Comparison of ENCODE assay signal across 21 mouse cellular contexts in genomic region chr15:99536889-99537862, GRCm38 (mm10). TPM values are rescaled to one million over a fixed set of nuclear protein-coding genes. Genes with fewer than 3 reads are reported as not detected.
A peak's percentile ranks its signal among the peaks of the same experiment; 100 is the strongest.
DNase-seq lines count a peak whose midpoint lies in the region; ATAC-seq and TF ChIP-seq lines count a peak whose summit lies in the region.
"Had no signal": no experiment of that assay in that cellular context is flagged by ENCODE, and none has a peak within 500 bp of the region (broad histone marks: within the 10 kb centered on the region; RNA-seq: fewer than 3 reads in every experiment).

No protein-coding gene starts in this region.

- H3K4me2 ChIP-seq in lung, embryonic 16.5 days (ENCODE audit: low read depth, low read length): no peak overlapping the region
- H3K4me2 ChIP-seq in forebrain, embryonic 15.5 days (replicated peaks): no peak overlapping the region
- H3K4me2 ChIP-seq in hindbrain, embryonic 15.5 days: no peak overlapping the region
- H3K4me2 ChIP-seq in myocyte (ENCODE audit: low read depth): no peak overlapping the region
- H3K4me2 ChIP-seq: embryonic facial prominence, embryonic 12.5 days had no signal

- no peaks in the 10 kb centered on the region; the same call in 1 of the 2 replicates for H3K27me3 ChIP-seq in lung, embryonic 16.5 days (ENCODE audit: control insufficient read depth, insufficient read depth, low read depth, low read length)
- H3K27me3 ChIP-seq in forebrain, embryonic 15.5 days: no peaks in the 10 kb centered on the region
- H3K27me3 ChIP-seq in hindbrain, embryonic 15.5 days: no peaks in the 10 kb centered on the region
- no peaks in the 10 kb centered on the region for H3K27me3 ChIP-seq in myocyte (ENCODE audit: control insufficient read depth, insufficient read depth, insufficient read length)

- H3K4me3 ChIP-seq in lung, embryonic 16.5 days (ENCODE audit: low read length): no peak overlapping the region
- H3K4me3 ChIP-seq in forebrain, embryonic 15.5 days: no peak overlapping the region
- no peak overlapping the region for H3K4me3 ChIP-seq in hindbrain, embryonic 15.5 days
- no peak overlapping the region for H3K4me3 ChIP-seq in myocyte
- H3K4me3 ChIP-seq: embryonic facial prominence, embryonic 12.5 days; heart, embryonic 10.5 days had no signal

- H3K79me2 ChIP-seq in myocyte (ENCODE audit: control insufficient read depth, insufficient read depth): no peaks in the 10 kb centered on the region

- no peak overlapping the region for H3K9ac ChIP-seq in lung, embryonic 16.5 days (ENCODE audit: low read length)
- H3K9ac ChIP-seq in forebrain, embryonic 15.5 days (replicated peaks): no peak overlapping the region
- H3K9ac ChIP-seq in hindbrain, embryonic 15.5 days: no peak overlapping the region
- H3K9ac ChIP-seq: embryonic facial prominence, embryonic 12.5 days had no signal

- no peak for TF ChIP-seq POLR2A in myocyte (IDR thresholded peaks at IDR 0.05; ENCODE audit: insufficient read length, low read depth)

- ATAC-seq in lung, embryonic 16.5 days (ENCODE audit: low read depth): peak; percentile 71
- peak; percentile 69; the same call in 1 of the 2 replicates for ATAC-seq in forebrain, embryonic 15.5 days (replicated peaks)
- peak; percentile 83 for ATAC-seq in hindbrain, embryonic 15.5 days (ENCODE audit: low FRiP score, low read depth)
- ATAC-seq: activated CD4-positive, CD25-positive, alpha-beta regulatory T cell, adult 4 months had no signal

- DNase-seq in lung, postnatal 14 days: no peak
- no peak for DNase-seq in MN1 (ENCODE audit: low spot score)
- DNase-seq in Muller cell, postnatal 12 days (ENCODE audit: inconsistent ontology term): no peak
- no peak for DNase-seq in left cerebral cortex, adult 9 months (ENCODE audit: low spot score in 2 of 2)
- DNase-seq: cerebellum, adult 9-11 months; gastrocnemius, postnatal 14 days; heart, postnatal 36 days; kidney, adult 11 months; kidney, postnatal 4 days; layer of hippocampus, postnatal 36 days; right cerebral cortex, postnatal 25 days; thymus, adult 18-20 months had no signal

- WGBS in lung, embryonic 16.5 days: 45% methylated on average over 11 of the region's 11 CpGs
- 51% methylated on average over 11 of the region's 11 CpGs for WGBS in forebrain, embryonic 15.5 days
- WGBS in hindbrain, embryonic 15.5 days: 49% methylated on average over 11 of the region's 11 CpGs

- H3K27ac ChIP-seq in lung, embryonic 16.5 days (ENCODE audit: low read length): no peak overlapping the region
- peak overlapping the region; percentile 43 for H3K27ac ChIP-seq in forebrain, embryonic 15.5 days (replicated peaks)
- 0 out of 2 replicates have a peak overlapping the region, but pooled peaks have one; percentile 11 for H3K27ac ChIP-seq in hindbrain, embryonic 15.5 days (replicated peaks)
- H3K27ac ChIP-seq: embryonic facial prominence, embryonic 12.5 days; heart, embryonic 10.5 days had no signal

- no peaks in the 10 kb centered on the region for H3K9me3 ChIP-seq in lung, embryonic 16.5 days (ENCODE audit: control insufficient read depth, low read length)
- no peaks in the 10 kb centered on the region for H3K9me3 ChIP-seq in forebrain, embryonic 15.5 days
- no peaks in the 10 kb centered on the region for H3K9me3 ChIP-seq in hindbrain, embryonic 15.5 days
- H3K9me3 ChIP-seq: embryonic facial prominence, embryonic 12.5 days; heart, embryonic 10.5 days had no signal

- no peaks in the 10 kb centered on the region for H3K36me3 ChIP-seq in lung, embryonic 16.5 days (ENCODE audit: control insufficient read depth, insufficient read depth, low read length)
- no peaks in the 10 kb centered on the region for H3K36me3 ChIP-seq in forebrain, embryonic 15.5 days
- no peaks in the 10 kb centered on the region for H3K36me3 ChIP-seq in hindbrain, embryonic 15.5 days
- no peaks in the 10 kb centered on the region for H3K36me3 ChIP-seq in myocyte (ENCODE audit: control insufficient read depth, insufficient read depth)
- H3K36me3 ChIP-seq: embryonic facial prominence, embryonic 12.5 days; heart, embryonic 10.5 days had no signal

- H3K4me1 ChIP-seq in lung, embryonic 16.5 days (replicated peaks; ENCODE audit: control insufficient read depth, insufficient read depth, low read length): no peaks in the 10 kb centered on the region
- H3K4me1 ChIP-seq in forebrain, embryonic 15.5 days: 0 out of 2 replicates have a peak, but pooled peaks cover 6% of the 10 kb centered on the region
- peaks cover 9% of the 10 kb centered on the region; the same call in 1 of the 2 replicates for H3K4me1 ChIP-seq in hindbrain, embryonic 15.5 days (replicated peaks)

- no peak overlapping the region for H3ac ChIP-seq in myocyte (ENCODE audit: control insufficient read depth, insufficient read length)

TF ChIP-seq in myocyte, 11 proteins besides CTCF, POLR2A, EP300 and RAD21:
- TF ChIP-seq TCF3 (IDR thresholded peaks at IDR 0.05; ENCODE audit: insufficient read length, low read depth): no peak
- TF ChIP-seq CEBPB (IDR thresholded peaks at IDR 0.05; ENCODE audit: insufficient read depth, poor library complexity, severe bottlenecking): no peak
- peak in 2 of 3 experiments; percentile 54 to 64 for TF ChIP-seq MYOD1 (IDR thresholded peaks at IDR 0.05; ENCODE audit: control insufficient read depth in 1 of 3, insufficient read length in 2 of 3, low read depth in 2 of 3)
- TF ChIP-seq REST (IDR thresholded peaks at IDR 0.05; ENCODE audit: insufficient read depth, insufficient read length): no peak
- no peak for TF ChIP-seq USF1 (IDR thresholded peaks at IDR 0.05; ENCODE audit: low read depth)
- no peak for TF ChIP-seq E2F4 (IDR thresholded peaks at IDR 0.05; ENCODE audit: insufficient read depth)
- TF ChIP-seq MYOG (IDR thresholded peaks at IDR 0.05; ENCODE audit: control insufficient read depth in 1 of 3, insufficient read depth in 1 of 3, insufficient read length in 2 of 3, low read depth in 2 of 3): no peak

RNA-seq across cellular contexts. Expression of gene Faim2, which starts 9.2 kb away (rescaled TPM):
- 0.93 and 0.94 TPM in 2 replicates for polyA plus RNA-seq in lung, embryonic 16.5 days (2015; fragmentation: Nextera tagmentation; extraction: Ambion mirVana)
- 17.0 and 18.9 TPM in 2 replicates for polyA plus RNA-seq in forebrain, embryonic 15.5 days (2015; fragmentation: Nextera tagmentation; extraction: Ambion mirVana)
- 42.2 and 48.7 TPM in 2 replicates for polyA plus RNA-seq in hindbrain, embryonic 15.5 days (2015; fragmentation: Nextera tagmentation; extraction: Ambion mirVana)
- polyA plus RNA-seq in myocyte (2012; fragmentation: generic; extraction: Trizol): 0.40 TPM
- polyA plus RNA-seq: limb, embryonic 11.5 days had no signal

RNA-seq across cellular contexts. Expression of gene Aqp2, which starts 41.7 kb away (rescaled TPM):
- polyA plus RNA-seq in lung, embryonic 16.5 days (2015; fragmentation: Nextera tagmentation; extraction: Ambion mirVana): not detected in 2 replicates
- not detected in 2 replicates for polyA plus RNA-seq in forebrain, embryonic 15.5 days (2015; fragmentation: Nextera tagmentation; extraction: Ambion mirVana)
- polyA plus RNA-seq in hindbrain, embryonic 15.5 days (2015; fragmentation: Nextera tagmentation; extraction: Ambion mirVana): not detected in 2 replicates
- polyA plus RNA-seq in myocyte (2012; fragmentation: generic; extraction: Trizol): 0.02 TPM
- polyA plus RNA-seq: activated CD4-positive, CD25-positive, alpha-beta regulatory T cell, adult 4 months; embryonic facial prominence, embryonic 12.5 days; limb, embryonic 11.5 days; liver, embryonic 16.5 days had no signal

RNA-seq across cellular contexts. Expression of gene Aqp5, which starts 53.4 kb away (rescaled TPM):
- polyA plus RNA-seq in lung, embryonic 16.5 days (2015; fragmentation: Nextera tagmentation; extraction: Ambion mirVana): 1.8 and 3.2 TPM in 2 replicates
- polyA plus RNA-seq in forebrain, embryonic 15.5 days (2015; fragmentation: Nextera tagmentation; extraction: Ambion mirVana): 0.38 TPM in 1 of 2 replicates, not detected in the other
- 1.3 and 2.4 TPM in 2 replicates for polyA plus RNA-seq in hindbrain, embryonic 15.5 days (2015; fragmentation: Nextera tagmentation; extraction: Ambion mirVana)
- 109 TPM for polyA plus RNA-seq in myocyte (2012; fragmentation: generic; extraction: Trizol)
- polyA plus RNA-seq: activated CD4-positive, CD25-positive, alpha-beta regulatory T cell, adult 4 months; limb, embryonic 11.5 days had no signal

Comparison
In these comparisons a context has a peak if more than half of its experiments do, and no peak if none do; other contexts are left out.
1. RNA of gene Aqp5, which starts 53.4 kb away (polyA plus RNA-seq): 109 TPM in myocyte (single experiment); 1.3 to 2.4 TPM in hindbrain, embryonic 15.5 days, 1.8 to 3.2 TPM in lung, embryonic 16.5 days and 0.38 TPM in forebrain, embryonic 15.5 days; every median in the first group is over 10 times any median in the second.
2. Peak in every context shown above with its lines, with median percentiles within 50 percentile points of each other: ATAC-seq.